Mouse (Mus musculus) limb, embryonic 12.5 days (tissue): ENCODE results near the gene Lacc1. TPM values are rescaled to one million over a fixed set of nuclear protein-coding genes. Genes with fewer than 3 reads are reported as not detected.
"Not testable (repeated sequence)": the region's sequence is repeated elsewhere in the genome, so short reads cannot be mapped to it uniquely, and the experiment has no call there.

Experiments
- ATAC-seq: fragments of 200-750 bp; cut with Nextera tagmentation; 2 replicates; pipeline ENCODE4 v1.8.0; 2017; ENCODE audit warnings: low read depth, moderate TSS enrichment; ENCODE audit not compliant: insufficient number of reproducible peaks, insufficient read depth, low FRiP score, low TSS enrichment
- H3K27ac ChIP-seq: fragments of 300-500 bp; sonication (generic); 2 replicates; pipeline ENCODE4 v1.5.1; 2016; ENCODE audit warnings: mild to moderate bottlenecking, moderate library complexity
- H3K27me3 ChIP-seq: fragments of 300-500 bp; sonication (generic); 2 replicates; pipeline ENCODE4 v1.6.1; 2016; ENCODE audit warnings: mild to moderate bottlenecking, moderate library complexity
- H3K36me3 ChIP-seq: fragments of 300-500 bp; sonication (generic); 2 replicates; pipeline ENCODE4 v1.6.1; 2016; ENCODE audit warnings: mild to moderate bottlenecking, moderate library complexity
- H3K4me1 ChIP-seq: fragments of 300-500 bp; sonication (generic); replicated peaks from 2 replicates; pipeline ENCODE4 v1.6.1; 2016
- H3K4me2 ChIP-seq: fragments of 300-500 bp; sonication (generic); 2 replicates; pipeline ENCODE4 v1.6.1; 2016; ENCODE audit warnings: mild to moderate bottlenecking, moderate library complexity
- H3K4me3 ChIP-seq: fragments of 300-500 bp; sonication (generic); replicated peaks from 2 replicates; pipeline ENCODE4 v1.5.1; 2016; ENCODE audit warnings: mild to moderate bottlenecking
- H3K9ac ChIP-seq: fragments of 300-500 bp; sonication (generic); replicated peaks from 2 replicates; pipeline ENCODE4 v1.6.1; 2016; ENCODE audit warnings: mild to moderate bottlenecking, moderate library complexity
- H3K9me3 ChIP-seq: fragments of 300-500 bp; sonication (generic); 2 replicates; pipeline ENCODE4 v1.6.1; 2016; ENCODE audit warnings: mild to moderate bottlenecking, moderate library complexity
- WGBS: fragments of 180-500 bp; shearing (Covaris S2); methylation state at CpG from one replicate; pipeline ENCODE4 v1.1.7; 2016; 5-methylcytosine and 5-hydroxymethylcytosine counted together
- polyA plus RNA-seq: library from polyadenylated mRNA; unstranded; fragments of >200 nt; fragmentation: Nextera tagmentation; extraction: Ambion mirVana; gene quantifications from 2 replicates; pipeline ENCODE4 v1.2.1, GENCODE M21; 2016

Lacc1 gene
- polyA plus RNA-seq, 1 experiment from 2014 or later = 5.6 TPM

DNA sequence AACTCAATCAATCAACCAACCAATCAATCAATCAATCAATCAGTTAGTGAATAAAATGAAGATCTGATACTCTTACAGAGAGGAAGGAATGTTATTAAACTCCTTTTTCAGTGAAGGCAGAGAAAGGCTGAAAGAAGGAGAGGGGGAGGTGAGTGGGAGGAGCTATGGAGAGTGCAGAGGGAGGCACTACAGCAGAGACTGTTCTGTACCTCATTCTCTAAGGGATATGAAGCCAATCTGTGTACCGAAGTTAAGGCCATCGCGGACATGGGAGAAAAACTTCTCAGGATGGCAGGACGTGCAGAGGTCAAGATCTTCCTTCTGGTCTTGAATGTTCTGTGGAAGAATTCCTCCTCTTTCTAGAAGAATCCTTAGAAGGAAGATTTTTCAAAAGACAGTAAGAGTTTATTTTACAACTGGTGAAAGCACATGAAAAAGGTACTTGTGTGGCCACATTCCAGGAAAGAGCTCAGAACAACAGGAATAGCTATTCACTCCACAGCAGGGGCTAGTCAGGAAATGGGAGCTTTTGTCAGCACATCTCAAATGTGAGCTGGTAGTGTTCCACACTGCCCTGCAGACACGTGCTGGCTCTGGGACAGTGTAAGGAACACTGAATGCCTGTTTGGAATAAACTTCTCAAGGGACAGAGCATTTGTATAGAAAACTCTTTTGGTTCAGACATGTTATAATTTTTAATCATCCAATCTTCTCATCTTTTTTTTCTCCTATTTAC is 7.2 kb downstream of the Lacc1 start:
- Histone ChIP-seq H3K9ac (no peak overlapping the region), H3K4me1 (0 out of 2 replicates have a peak, but pooled peaks cover 1% of the 10 kb centered on the region), H3K9me3 (no peaks in the 10 kb centered on the region), H3K27ac (no peak overlapping the region), H3K4me3 (no peak overlapping the region), H3K36me3 (no peaks in the 10 kb centered on the region), H3K27me3 (no peaks in the 10 kb centered on the region), H3K4me2 (no peak overlapping the region)
- WGBS = 67% methylated on average over 5 of the region's 5 CpGs
- no peak for ATAC-seq

DNA sequence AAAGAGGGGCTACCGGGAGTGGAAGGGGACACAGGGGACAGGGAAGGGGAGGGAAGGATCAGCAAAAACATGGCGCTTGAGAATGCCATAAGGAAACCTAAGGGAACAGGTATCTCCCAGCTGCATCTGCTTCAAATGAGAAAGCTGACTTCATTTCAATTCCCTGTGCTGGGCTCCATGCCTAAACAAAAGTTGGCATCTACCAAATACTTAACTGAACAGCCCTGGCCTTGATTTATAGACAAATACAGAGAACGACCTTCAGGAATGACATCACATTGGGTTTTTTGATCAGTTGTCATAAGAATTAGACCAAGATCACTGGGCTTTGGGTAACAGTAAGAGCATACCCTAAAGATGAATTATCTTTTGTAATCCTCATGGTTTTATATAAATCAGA is 12.2 kb downstream of the Lacc1 start:
- no peaks in the 10 kb centered on the region for H3K36me3 ChIP-seq
- H3K9ac ChIP-seq = no peak overlapping the region
- H3K4me1 ChIP-seq = no peaks in the 10 kb centered on the region
- no peak overlapping the region for H3K4me2 ChIP-seq
- no peaks in the 10 kb centered on the region for H3K9me3 ChIP-seq
- H3K27me3 ChIP-seq = no peaks in the 10 kb centered on the region
- WGBS = 83% methylated on average over 3 of the region's 3 CpGs
- H3K4me3 ChIP-seq = no peak overlapping the region
- H3K27ac ChIP-seq = no peak overlapping the region
- ATAC-seq = no peak

DNA sequence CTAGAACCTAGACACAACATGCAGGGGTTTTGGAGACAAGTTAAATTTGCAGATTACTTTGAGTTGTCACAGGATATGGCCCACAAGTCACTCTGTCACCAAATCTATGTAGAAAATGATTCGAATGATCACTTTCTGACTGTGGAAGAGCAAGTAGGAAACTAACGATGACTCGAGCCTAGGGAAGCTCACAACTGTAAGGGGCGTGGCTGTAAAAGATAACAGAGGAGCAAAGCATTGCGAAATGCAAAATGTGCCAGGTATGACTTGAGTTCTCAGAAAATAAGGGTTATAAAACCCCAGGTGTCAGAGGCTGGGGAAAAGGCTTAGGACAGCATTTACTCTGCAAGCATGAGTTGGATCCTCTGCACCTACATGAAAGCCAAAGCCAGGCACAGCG is 19.5 kb downstream of the Lacc1 start:
- 74% methylated on average over 6 of the region's 6 CpGs for WGBS
- ATAC-seq = no peak
- H3K36me3 ChIP-seq = no peaks in the 10 kb centered on the region
- no peak overlapping the region for H3K27ac ChIP-seq
- no peaks in the 10 kb centered on the region for H3K9me3 ChIP-seq
- H3K9ac ChIP-seq = no peak overlapping the region
- no peak overlapping the region for H3K4me2 ChIP-seq
- no peaks in the 10 kb centered on the region for H3K4me1 ChIP-seq
- no peak overlapping the region for H3K4me3 ChIP-seq
- H3K27me3 ChIP-seq = no peaks in the 10 kb centered on the region

DNA sequence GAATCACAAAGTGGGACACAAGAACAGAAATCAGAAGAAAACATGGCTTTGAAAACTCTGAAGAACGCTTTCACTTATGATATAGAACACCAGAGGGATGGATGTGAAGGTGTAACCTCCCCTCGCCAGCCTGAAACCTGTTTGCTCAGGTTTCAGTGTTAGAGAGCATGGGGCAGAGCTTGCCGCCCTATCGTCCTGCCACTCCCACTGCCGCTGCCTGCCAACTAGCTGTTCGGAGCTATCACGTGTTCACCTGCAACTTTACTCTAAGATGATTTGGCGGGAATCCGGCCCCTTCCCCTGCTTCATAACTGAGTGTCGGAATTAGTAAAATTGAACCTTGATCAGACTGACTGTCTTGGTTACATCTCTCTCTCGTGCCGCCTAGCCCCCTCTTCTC is 19.9 kb downstream of the Lacc1 start:
- not testable (repeated sequence) for H3K4me2 ChIP-seq, ATAC-seq, H3K27me3 ChIP-seq, H3K9ac ChIP-seq, H3K9me3 ChIP-seq, H3K4me3 ChIP-seq, H3K4me1 ChIP-seq, H3K27ac ChIP-seq, H3K36me3 ChIP-seq
- 53% methylated on average over 12 of the region's 12 CpGs for WGBS

DNA sequence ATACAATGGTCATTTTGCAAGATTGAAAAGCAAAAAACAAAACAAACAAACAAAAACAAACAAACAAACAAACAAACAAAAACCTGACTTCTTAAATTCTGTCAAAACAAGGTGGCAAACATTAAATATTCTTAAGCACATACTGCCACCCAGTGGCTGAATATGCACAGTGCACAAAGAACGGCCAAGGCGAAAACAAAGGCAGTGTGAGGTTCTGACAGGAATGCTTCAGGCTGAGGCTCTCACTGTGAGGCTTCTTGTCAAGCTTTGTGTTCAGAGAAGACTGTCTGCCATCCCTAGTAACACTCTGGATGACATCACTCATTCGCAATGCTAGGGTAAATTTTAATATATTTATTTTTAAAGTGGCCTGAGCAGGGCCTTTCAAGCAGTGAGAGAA is 24.9 kb downstream of the Lacc1 start:
- H3K36me3 ChIP-seq = no peaks in the 10 kb centered on the region
- no peaks in the 10 kb centered on the region for H3K4me1 ChIP-seq
- ATAC-seq = no peak
- H3K4me2 ChIP-seq = no peak overlapping the region
- no peak overlapping the region for H3K27ac ChIP-seq
- H3K9me3 ChIP-seq = no peaks in the 10 kb centered on the region
- no peak overlapping the region for H3K9ac ChIP-seq
- no peaks in the 10 kb centered on the region for H3K27me3 ChIP-seq
- WGBS = 4% methylated on average over 3 of the region's 3 CpGs
- no peak overlapping the region for H3K4me3 ChIP-seq

DNA sequence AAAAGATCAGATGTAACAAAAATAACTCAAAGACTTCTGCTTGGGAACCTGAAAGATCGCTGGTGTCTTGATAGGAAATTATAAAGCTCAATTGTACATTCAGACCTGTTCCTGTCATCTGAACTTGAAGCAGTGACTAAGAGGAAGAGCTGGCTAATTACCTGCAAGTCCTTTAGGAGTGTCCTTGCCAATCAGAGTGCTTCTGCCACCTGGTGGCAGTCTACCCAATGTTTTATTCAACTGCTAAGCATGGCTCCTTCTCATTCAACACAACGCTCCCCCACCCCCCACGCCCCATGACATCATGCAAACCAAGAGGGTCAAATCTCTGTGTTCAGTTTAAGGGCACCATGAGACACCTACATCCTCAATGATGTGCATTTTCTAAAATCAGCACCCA is 28.5 kb downstream of the Lacc1 start:
- WGBS = 24% methylated on average over 3 of the region's 3 CpGs
- Histone ChIP-seq H3K27me3 (no peaks in the 10 kb centered on the region), H3K4me1 (0 out of 2 replicates have a peak, but pooled peaks cover 8% of the 10 kb centered on the region), H3K27ac (no peak overlapping the region), H3K9me3 (no peaks in the 10 kb centered on the region), H3K4me3 (no peak overlapping the region), H3K9ac (no peak overlapping the region), H3K4me2 (no peak overlapping the region), H3K36me3 (no peaks in the 10 kb centered on the region)
- ATAC-seq = no peak

DNA sequence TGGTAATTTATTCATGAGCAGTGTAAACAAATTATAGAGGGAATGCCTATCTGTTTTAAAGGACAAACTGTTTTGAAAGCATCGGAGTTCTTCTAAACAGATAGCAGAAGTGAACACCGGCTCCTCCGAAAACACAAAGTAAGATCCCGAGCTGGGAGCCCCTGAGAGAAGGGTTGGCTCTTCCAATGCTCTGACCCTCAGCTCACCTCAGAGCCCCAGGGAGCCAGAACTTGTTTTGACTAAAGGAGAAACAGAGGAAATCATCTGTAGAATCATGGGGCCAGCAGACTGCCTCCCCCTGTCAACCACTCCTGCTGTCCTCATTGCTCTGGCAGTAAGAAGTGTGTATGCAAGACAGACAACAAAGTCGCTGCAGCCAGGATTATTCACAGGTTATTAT is 31.1 kb downstream of the Lacc1 start:
- no peak for ATAC-seq
- no peak overlapping the region for H3K4me2 ChIP-seq
- H3K4me1 ChIP-seq = 0 out of 2 replicates have a peak, but pooled peaks cover 8% of the 10 kb centered on the region
- no peak overlapping the region for H3K9ac ChIP-seq
- WGBS = 79% methylated on average over 5 of the region's 5 CpGs
- H3K9me3 ChIP-seq = no peaks in the 10 kb centered on the region
- H3K27me3 ChIP-seq = no peaks in the 10 kb centered on the region
- no peak overlapping the region for H3K27ac ChIP-seq
- no peak overlapping the region for H3K4me3 ChIP-seq
- no peaks in the 10 kb centered on the region for H3K36me3 ChIP-seq

DNA sequence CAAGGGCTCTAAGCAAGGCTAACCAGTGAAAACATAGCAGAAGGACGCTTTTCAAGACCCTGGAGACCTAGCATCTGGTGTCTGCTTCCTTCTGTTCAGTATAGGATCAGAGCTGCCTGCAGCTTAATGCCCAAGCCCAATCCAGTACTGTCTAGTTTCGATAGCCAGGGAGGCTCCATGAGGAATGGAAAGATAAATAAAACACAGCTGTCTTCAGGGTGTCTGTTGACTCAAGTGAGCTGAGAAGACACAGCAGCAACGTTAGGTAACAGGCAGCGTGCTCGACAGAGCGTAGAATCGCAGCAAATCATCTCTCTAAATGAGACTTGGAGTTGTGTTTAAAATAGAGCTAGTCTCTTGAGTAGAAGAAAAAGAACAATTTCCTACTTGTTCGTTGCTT is 32.0 kb downstream of the Lacc1 start:
- Histone ChIP-seq H3K9ac (no peak overlapping the region), H3K4me2 (no peak overlapping the region), H3K27me3 (no peaks in the 10 kb centered on the region), H3K36me3 (no peaks in the 10 kb centered on the region), H3K27ac (no peak overlapping the region), H3K4me1 (0 out of 2 replicates have a peak, but pooled peaks cover 8% of the 10 kb centered on the region), H3K9me3 (no peaks in the 10 kb centered on the region), H3K4me3 (no peak overlapping the region)
- no peak for ATAC-seq
- WGBS = 76% methylated on average over 8 of the region's 8 CpGs

DNA sequence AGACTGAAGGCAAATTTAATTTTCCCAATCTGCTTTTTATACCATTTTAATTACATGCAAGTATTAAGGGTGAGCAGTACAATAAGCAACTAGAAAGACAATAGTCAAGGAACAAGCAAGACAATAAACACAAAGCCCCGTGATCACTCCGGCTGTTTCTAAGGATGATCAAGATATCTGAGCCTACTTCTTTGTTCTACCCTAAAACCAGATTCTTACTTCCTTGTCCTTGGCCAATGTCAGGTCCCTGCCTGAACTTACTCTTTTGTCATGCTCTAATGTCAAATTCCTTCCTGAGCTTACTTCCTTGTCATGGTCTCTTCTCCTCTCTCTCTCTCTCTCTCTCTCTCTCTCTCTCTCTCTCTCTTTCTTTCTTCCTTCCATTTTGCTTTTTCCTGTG is 46.4 kb downstream of the Lacc1 start:
- WGBS = 91% methylated on average over 2 of the region's 2 CpGs
- not testable (repeated sequence) for H3K4me2 ChIP-seq

DNA sequence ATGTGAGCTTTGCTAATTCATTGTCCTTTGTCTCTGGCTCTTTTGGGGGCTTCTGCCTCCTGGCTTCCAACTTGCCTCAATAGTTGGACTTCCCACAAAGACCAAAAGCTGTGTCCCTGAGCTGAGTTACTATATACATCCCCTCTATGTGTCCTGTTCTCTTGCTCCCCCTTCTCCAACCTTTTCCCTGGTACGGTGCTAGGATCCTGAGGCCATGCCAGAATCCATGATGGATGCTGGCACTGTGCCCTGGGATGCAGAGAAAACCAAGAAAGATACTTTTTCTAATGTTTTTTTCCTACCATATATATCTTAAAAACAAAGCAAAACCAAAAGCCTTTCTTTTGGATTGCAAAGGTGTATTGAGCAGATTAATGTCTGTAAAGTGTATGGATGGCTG is 54.9 kb downstream of the Lacc1 start:
- no peaks in the 10 kb centered on the region for H3K36me3 ChIP-seq
- no peak overlapping the region for H3K9ac ChIP-seq
- no peak overlapping the region for H3K4me2 ChIP-seq
- H3K27me3 ChIP-seq = no peaks in the 10 kb centered on the region
- WGBS = 82% methylated on average over 1 of the region's 1 CpGs
- ATAC-seq = no peak
- no peak overlapping the region for H3K4me3 ChIP-seq
- H3K9me3 ChIP-seq = no peaks in the 10 kb centered on the region
- H3K4me1 ChIP-seq = peaks cover 20% of the 10 kb centered on the region
- H3K27ac ChIP-seq = no peak overlapping the region

More for the DNA sequence above, 46.4 kb downstream of the Lacc1 start:
- H3K9me3 ChIP-seq, H3K36me3 ChIP-seq, H3K27ac ChIP-seq, H3K9ac ChIP-seq, H3K4me3 ChIP-seq, ATAC-seq, H3K27me3 ChIP-seq, H3K4me1 ChIP-seq: not testable (repeated sequence)

DNA sequence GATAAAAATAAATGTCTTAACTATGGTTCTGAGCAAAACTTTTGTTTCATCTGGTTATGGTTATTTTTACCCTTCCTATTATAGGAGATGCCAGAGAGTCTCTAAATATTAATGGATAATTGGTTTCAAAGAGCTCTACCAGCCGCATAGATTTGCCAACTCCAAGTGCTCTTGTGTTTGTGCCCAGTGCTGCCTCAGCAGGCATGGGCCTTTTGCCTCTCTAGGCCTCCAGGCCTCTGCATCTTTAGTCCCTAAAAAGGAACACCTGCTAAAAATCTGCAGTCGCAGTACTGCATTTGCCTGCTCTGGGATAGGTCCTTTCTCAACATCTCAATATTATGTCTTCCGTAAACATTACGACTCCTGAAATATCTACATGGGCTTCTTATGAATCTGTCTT is 55.5 kb downstream of the Lacc1 start:
- no peak overlapping the region for H3K9ac ChIP-seq
- no peaks in the 10 kb centered on the region for H3K27me3 ChIP-seq
- no peak overlapping the region for H3K4me2 ChIP-seq
- WGBS = 91% methylated on average over 4 of the region's 4 CpGs
- peaks cover 20% of the 10 kb centered on the region for H3K4me1 ChIP-seq
- H3K27ac ChIP-seq = no peak overlapping the region
- no peak for ATAC-seq
- H3K36me3 ChIP-seq = no peaks in the 10 kb centered on the region
- no peaks in the 10 kb centered on the region for H3K9me3 ChIP-seq
- H3K4me3 ChIP-seq = no peak overlapping the region

DNA sequence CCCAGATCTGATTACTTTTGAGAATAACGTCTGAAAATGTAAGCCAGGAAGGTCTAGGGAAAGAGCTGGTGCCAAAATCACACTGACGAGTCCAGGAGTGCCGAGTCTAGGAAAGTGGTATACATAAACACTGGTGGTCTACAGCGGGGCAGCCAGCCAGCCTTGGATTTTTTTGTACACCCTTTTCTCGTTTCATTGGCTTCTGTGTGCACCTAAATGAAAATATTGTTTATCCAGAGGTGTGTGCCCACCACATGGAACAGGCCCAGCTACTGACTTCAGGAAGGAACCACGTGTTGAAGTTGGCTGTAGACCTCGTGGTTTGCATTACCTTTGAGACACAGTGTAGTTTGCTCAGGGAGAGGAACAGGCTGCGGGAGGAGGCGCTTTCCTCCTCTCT is 57.1 kb downstream of the Lacc1 start:
- no peaks in the 10 kb centered on the region for H3K36me3 ChIP-seq
- H3K4me3 ChIP-seq = no peak overlapping the region
- no peak overlapping the region for H3K4me2 ChIP-seq
- 53% methylated on average over 9 of the region's 9 CpGs for WGBS
- H3K9ac ChIP-seq = no peak overlapping the region
- H3K27ac ChIP-seq = peak overlapping the region; percentile 68
- H3K4me1 ChIP-seq = peaks cover 20% of the 10 kb centered on the region
- 0 out of 2 replicates have a peak, but pooled peaks have one; percentile 47 for ATAC-seq
- no peaks in the 10 kb centered on the region for H3K27me3 ChIP-seq
- H3K9me3 ChIP-seq = no peaks in the 10 kb centered on the region
